Mouse (Mus musculus) kidney, adult 2 months (tissue): Measurements from ENCODE around the gene Slc27a2. TPM values are rescaled to one million over a fixed set of nuclear protein-coding genes. Genes with fewer than 3 reads are reported as not detected.
A peak's percentile ranks its signal among the peaks of the same experiment; 100 is the strongest.

Source experiments
- DNase-seq: peaks from one replicate; pipeline ENCODE4 v3.0.0; 2021
- H3K27ac ChIP-seq: fragments of 200-500 bp; 2 replicates; pipeline ENCODE4 v1.5.1; 2012; ENCODE audit warnings: low read depth, low read length, control low read depth, inconsistent platforms; ENCODE audit not compliant: insufficient read depth
- H3K27me3 ChIP-seq: fragments of 200-500 bp; replicated peaks from 2 replicates; pipeline ENCODE4 v1.6.1; 2012; ENCODE audit warnings: mild to moderate bottlenecking, moderate library complexity, low read length, inconsistent platforms; ENCODE audit not compliant: control insufficient read depth, insufficient read depth
- H3K36me3 ChIP-seq: fragments of 200-500 bp; 2 replicates; pipeline ENCODE4 v1.6.1; 2012; ENCODE audit warnings: mild to moderate bottlenecking, moderate library complexity, low read length, inconsistent platforms; ENCODE audit not compliant: control insufficient read depth, insufficient read depth
- H3K4me1 ChIP-seq: fragments of 200-500 bp; 2 replicates; pipeline ENCODE4 v1.6.1; 2011; ENCODE audit warnings: low read length; ENCODE audit not compliant: control insufficient read depth, insufficient read depth
- H3K4me3 ChIP-seq: fragments of 200-500 bp; 2 replicates; pipeline ENCODE4 v1.5.1; 2011; ENCODE audit warnings: mild to moderate bottlenecking, low read depth, low read length, control low read depth; ENCODE audit not compliant: insufficient read depth
- CTCF ChIP-seq: fragments of 200-500 bp; conservative IDR thresholded peaks from 2 replicates; pipeline ENCODE4 v1.5.1; 2011; ENCODE audit warnings: low read depth, mild to moderate bottlenecking, control low read depth, low read length, moderate library complexity, mixed read lengths; ENCODE audit not compliant: insufficient read depth, insufficient read length
- POLR2A ChIP-seq: fragments of 200-500 bp; IDR thresholded peaks from one replicate; pipeline ENCODE4 v1.6.1; 2011; ENCODE audit warnings: low read depth, low read length, control low read depth
- WGBS: fragments of 180-500 bp; shearing (Covaris S2); methylation state at CpG from one replicate; pipeline ENCODE4 v1.1.7; 2018; 5-methylcytosine and 5-hydroxymethylcytosine counted together
- polyA plus RNA-seq: library from polyadenylated mRNA; depleted of rRNA; stranded (reverse); fragments of >200 nt; gene quantifications from 2 replicates; pipeline ENCODE4 v1.2.3, GENCODE M21; 2012

Slc27a2 gene
- polyA plus RNA-seq, 1 experiment = 1,333 TPM

DNA sequence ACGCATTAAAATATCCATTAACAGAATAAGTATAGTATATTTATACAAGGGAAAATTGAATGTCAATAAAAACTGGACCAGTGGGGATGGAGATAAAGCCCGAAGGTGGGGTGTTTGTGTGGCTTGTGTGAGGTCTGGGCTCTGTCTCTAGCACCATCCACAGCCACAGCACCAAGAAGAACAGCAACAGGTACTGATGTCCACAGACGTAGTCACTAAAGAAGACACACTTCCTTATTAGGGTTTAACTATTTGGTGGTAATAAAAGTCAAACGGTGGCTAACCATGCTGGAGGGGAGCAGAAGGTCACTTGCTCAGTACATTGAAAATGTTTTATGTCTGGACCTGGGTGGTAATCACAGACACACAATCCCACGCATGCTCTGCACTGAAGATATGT, 25.2 kb downstream of the Slc27a2 start:
- Histone ChIP-seq H3K27me3 (no peaks in the 10 kb centered on the region), H3K4me3 (no peak overlapping the region), H3K4me1 (peaks cover 2% of the 10 kb centered on the region; the same call in 1 of the 2 replicates), H3K36me3 (peaks cover 14% of the 10 kb centered on the region; the same call in 1 of the 2 replicates), H3K27ac (no peak overlapping the region)
- DNase-seq = no peak
- 64% methylated on average over 5 of the region's 5 CpGs for WGBS
- TF ChIP-seq POLR2A (no peak), CTCF (no peak)

GRCm38 (mm10) chr2:126579282-126579681, 27.1 kb downstream of the Slc27a2 start:
- H3K4me3 ChIP-seq = no peak overlapping the region
- no peak overlapping the region for H3K27ac ChIP-seq
- TF ChIP-seq POLR2A = no peak
- TF ChIP-seq CTCF = no peak
- no peaks in the 10 kb centered on the region for H3K4me1 ChIP-seq
- WGBS = 88% methylated on average over 1 of the region's 1 CpGs
- no peak for DNase-seq
- peaks cover 15% of the 10 kb centered on the region; the same call in 1 of the 2 replicates for H3K36me3 ChIP-seq
- H3K27me3 ChIP-seq = no peaks in the 10 kb centered on the region

GRCm38 (mm10) chr2:126583960-126584359, 31.8 kb downstream of the Slc27a2 start:
- H3K36me3 ChIP-seq = peaks cover 35% of the 10 kb centered on the region

DNA sequence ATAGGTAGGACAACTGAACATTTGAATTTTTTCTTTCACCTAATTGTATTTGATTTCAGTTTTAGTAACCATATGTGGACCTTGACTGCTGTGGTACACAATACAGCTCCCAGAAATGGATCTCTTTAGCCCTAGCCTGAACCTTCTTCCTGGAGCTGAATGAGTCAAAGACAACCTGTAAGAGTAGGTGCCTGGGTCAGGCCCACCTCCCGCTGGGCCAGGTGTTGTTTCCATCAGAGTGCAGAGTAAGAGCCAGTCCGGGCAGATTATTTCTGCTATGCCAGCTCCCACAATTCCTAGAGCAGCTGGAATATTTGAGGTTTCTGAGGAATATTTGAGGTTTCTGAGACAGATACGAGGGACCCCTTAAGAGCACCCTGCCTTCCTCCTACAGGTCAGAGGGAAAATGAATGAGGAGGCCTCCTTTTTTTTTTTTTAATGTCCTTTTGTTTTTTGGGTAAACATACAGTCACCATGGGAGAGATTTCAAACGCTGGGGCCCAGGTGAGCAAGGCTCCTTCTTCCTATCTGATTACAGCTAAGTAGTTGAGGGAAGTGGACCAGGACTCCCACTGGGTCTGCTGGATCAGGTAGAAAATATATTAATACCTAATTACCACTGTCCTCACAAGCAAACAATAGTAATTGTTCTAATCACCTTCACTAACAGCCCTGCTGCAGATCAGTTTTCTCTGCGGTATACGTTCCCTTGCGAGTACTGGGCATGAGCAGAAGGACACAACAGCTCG, 32.6 kb downstream of the Slc27a2 start:
- no peak overlapping the region for H3K27ac ChIP-seq
- H3K4me3 ChIP-seq = no peak overlapping the region
- no peaks in the 10 kb centered on the region for H3K4me1 ChIP-seq
- DNase-seq = peak; percentile 4
- peaks cover 34% of the 10 kb centered on the region for H3K36me3 ChIP-seq
- no peak for TF ChIP-seq POLR2A
- no peak for TF ChIP-seq CTCF
- WGBS = 79% methylated on average over 8 of the region's 8 CpGs
- no peaks in the 10 kb centered on the region for H3K27me3 ChIP-seq

More at GRCm38 (mm10) chr2:126583960-126584359, 31.8 kb downstream of the Slc27a2 start:
- TF ChIP-seq POLR2A (no peak), CTCF (no peak)
- H3K27ac ChIP-seq = no peak overlapping the region
- DNase-seq = peak; percentile 8
- no peak overlapping the region for H3K4me3 ChIP-seq
- no peaks in the 10 kb centered on the region for H3K4me1 ChIP-seq
- WGBS = 52% methylated on average over 6 of the region's 6 CpGs
- H3K27me3 ChIP-seq = no peaks in the 10 kb centered on the region

- no peak for TF ChIP-seq CTCF
- no peak for TF ChIP-seq POLR2A
- Histone ChIP-seq H3K4me3 (no peak overlapping the region), H3K4me1 (no peaks in the 10 kb centered on the region), H3K36me3 (peaks cover 26% of the 10 kb centered on the region), H3K27me3 (no peaks in the 10 kb centered on the region), H3K27ac (no peak overlapping the region)
- 63% methylated on average over 3 of the region's 3 CpGs for WGBS
- DNase-seq = peak; percentile 23
Measured at GRCm38 (mm10) chr2:126587468-126587867, 35.3 kb downstream of the Slc27a2 start.

DNA sequence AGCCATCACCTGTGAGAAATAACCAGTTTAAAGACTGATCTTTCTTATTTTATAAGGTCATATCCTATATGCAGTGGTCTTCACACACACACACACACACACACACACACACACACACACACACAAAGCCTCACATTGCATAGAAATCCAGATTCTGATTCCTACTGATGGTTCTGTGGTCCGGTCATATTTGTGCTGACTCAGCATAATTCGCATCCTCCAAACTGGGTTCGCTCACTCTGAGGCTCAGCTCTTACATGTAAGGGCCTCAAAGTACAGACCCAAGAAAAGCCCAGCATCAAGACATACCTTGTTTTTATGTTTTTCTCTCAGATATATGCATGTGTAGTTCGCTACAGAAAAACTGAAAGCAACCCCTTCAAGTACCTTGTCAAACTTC, 39.1 kb downstream of the Slc27a2 start:
- H3K36me3 ChIP-seq = peaks cover 12% of the 10 kb centered on the region
- WGBS = 78% methylated on average over 4 of the region's 4 CpGs
- DNase-seq = no peak
- no peaks in the 10 kb centered on the region for H3K27me3 ChIP-seq
- no peaks in the 10 kb centered on the region for H3K4me1 ChIP-seq
- TF ChIP-seq POLR2A (no peak), CTCF (no peak)
- H3K27ac ChIP-seq = no peak overlapping the region
- no peak overlapping the region for H3K4me3 ChIP-seq

GRCm38 (mm10) chr2:126593831-126594610, 41.8 kb downstream of the Slc27a2 start:
- WGBS = 34% methylated on average over 26 of the region's 26 CpGs
- Histone ChIP-seq H3K27ac (peak overlapping the region; percentile 49; the same call in 1 of the 2 replicates), H3K27me3 (no peaks in the 10 kb centered on the region), H3K4me3 (peak overlapping the region; percentile 22), H3K36me3 (peaks cover 1% of the 10 kb centered on the region; the same call in 1 of the 2 replicates), H3K4me1 (peaks cover 9% of the 10 kb centered on the region; the same call in 1 of the 2 replicates)
- TF ChIP-seq CTCF (peak; percentile 83), POLR2A (no peak)
- peak; percentile 71 for DNase-seq
